Mouse (Mus musculus) MEL (cell line): ENCODE data around the gene Mrps35. TPM values are rescaled to one million over a fixed set of nuclear protein-coding genes. Genes with fewer than 3 reads are reported as not detected.
A peak's percentile ranks its signal among the peaks of the same experiment; 100 is the strongest.

Source experiments
- DNase-seq: peaks from one replicate; pipeline ENCODE4 v3.0.0; 2011; ENCODE audit warnings: low read depth, low spot score
- H3K27ac ChIP-seq: 2 replicates; pipeline ENCODE4 v1.5.1; 2012; ENCODE audit warnings: low read depth, mild to moderate bottlenecking, control low read depth, low read length, moderate library complexity; ENCODE audit not compliant: control insufficient read depth
- H3K27me3 ChIP-seq, 2 experiments: fragments of 150-350 bp in 1 of 2; sonication (generic) in 1 of 2; 2 replicates each; pipeline ENCODE4 v1.6.1; 2012; ENCODE audit warnings: low read length in 2 of 2, mild to moderate bottlenecking in 2 of 2, improper control_type of control experiment in 1 of 2, moderate library complexity in 1 of 2; ENCODE audit not compliant: insufficient read depth in 2 of 2, control insufficient read depth in 1 of 2
- H3K36me3 ChIP-seq, 2 experiments: 2 replicates each; pipeline ENCODE4 v1.6.1; 2012 to 2014; ENCODE audit warnings: low read length in 2 of 2, improper control_type of control experiment in 1 of 2, inconsistent platforms in 1 of 2, mild to moderate bottlenecking in 1 of 2; ENCODE audit not compliant: insufficient read depth in 2 of 2, control insufficient read depth in 1 of 2
- H3K4me1 ChIP-seq, 2 experiments: fragments of 150-350 bp in 1 of 2; sonication (generic) in 1 of 2; 2 replicates each; pipeline ENCODE4 v1.6.1; 2012; ENCODE audit warnings: low read length in 2 of 2, improper control_type of control experiment in 1 of 2, mild to moderate bottlenecking in 1 of 2; ENCODE audit not compliant: insufficient read depth in 2 of 2, control insufficient read depth in 1 of 2
- H3K4me3 ChIP-seq, 2 experiments: fragments of 150-350 bp in 1 of 2; sonication (generic) in 1 of 2; 2 replicates each; pipeline ENCODE4 v1.5.1; 2012; ENCODE audit warnings: low read depth in 2 of 2, low read length in 2 of 2, mild to moderate bottlenecking in 2 of 2, moderate library complexity in 2 of 2, control low read depth in 1 of 2, improper control_type of control experiment in 1 of 2; ENCODE audit not compliant: control insufficient read depth in 1 of 2, insufficient read depth in 1 of 2
- H3K79me2 ChIP-seq: 2 replicates; pipeline ENCODE4 v1.6.1; 2012; ENCODE audit warnings: mild to moderate bottlenecking, low read length, moderate library complexity; ENCODE audit not compliant: control insufficient read depth, poor library complexity, insufficient read depth
- H3K9ac ChIP-seq: 2 replicates; pipeline ENCODE4 v1.6.1; 2012; ENCODE audit warnings: low read depth, mild to moderate bottlenecking, control low read depth, low read length, moderate library complexity; ENCODE audit not compliant: control insufficient read depth, poor library complexity, severe bottlenecking
- H3K9me3 ChIP-seq: fragments of 150-350 bp; sonication (generic); replicated peaks from 2 replicates; pipeline ENCODE4 v1.6.1; 2012; ENCODE audit warnings: mild to moderate bottlenecking, low read length, improper control_type of control experiment, moderate library complexity; ENCODE audit not compliant: insufficient read depth
- CTCF ChIP-seq, 3 experiments: IDR thresholded peaks in 2 of 3; conservative IDR thresholded peaks in 1 of 3; 2 replicates each; pipeline ENCODE4 v1.5.1; 2011 to 2012; ENCODE audit warnings: low read length in 3 of 3, low read depth in 2 of 3, mild to moderate bottlenecking in 2 of 3, improper control_type of control experiment in 1 of 3, inconsistent platforms in 1 of 3, mixed read lengths in 1 of 3, moderate library complexity in 1 of 3; ENCODE audit not compliant: control insufficient read depth in 1 of 3, insufficient read depth in 1 of 3, poor library complexity in 1 of 3, severe bottlenecking in 1 of 3
- GATA1 ChIP-seq: IDR thresholded peaks from 2 replicates; pipeline ENCODE4 v1.6.1; 2011; ENCODE audit warnings: low read depth, low read length, improper control_type of control experiment
- MAX ChIP-seq: IDR thresholded peaks from 2 replicates; pipeline ENCODE4 v1.6.1; 2011; ENCODE audit warnings: low read length, improper control_type of control experiment
- MAZ ChIP-seq: IDR thresholded peaks from 2 replicates; pipeline ENCODE4 v1.6.1; 2012; ENCODE audit warnings: low read depth, mild to moderate bottlenecking, inconsistent platforms, low read length, improper control_type of control experiment
- MEF2A ChIP-seq: IDR thresholded peaks from 2 replicates; pipeline ENCODE4 v1.6.1; 2014; ENCODE audit warnings: low read depth, mild to moderate bottlenecking, inconsistent platforms, low read length, improper control_type of control experiment; ENCODE audit not compliant: poor library complexity, insufficient replicate concordance, severe bottlenecking; ENCODE audit errors: extremely low read depth
- MXI1 ChIP-seq: IDR thresholded peaks from 2 replicates; pipeline ENCODE4 v1.6.1; 2011; ENCODE audit warnings: mild to moderate bottlenecking, low read depth, low read length, improper control_type of control experiment
- MYC ChIP-seq: IDR thresholded peaks from 2 replicates; pipeline ENCODE4 v1.6.1; 2011; ENCODE audit warnings: low read depth, mild to moderate bottlenecking, low read length, improper control_type of control experiment, moderate library complexity
- NRF1 ChIP-seq: IDR thresholded peaks from 2 replicates; pipeline ENCODE4 v1.6.1; 2014; ENCODE audit warnings: low read depth, mild to moderate bottlenecking, inconsistent platforms, low read length, improper control_type of control experiment, moderate library complexity; ENCODE audit not compliant: poor library complexity, insufficient read depth, severe bottlenecking
- TBP ChIP-seq: IDR thresholded peaks from 2 replicates; pipeline ENCODE4 v1.8.0; 2011; ENCODE audit warnings: low read depth, low read length, improper control_type of control experiment
- USF1 ChIP-seq: IDR thresholded peaks from 2 replicates; pipeline ENCODE4 v1.6.1; 2014; ENCODE audit warnings: low read depth, mild to moderate bottlenecking, inconsistent platforms, low read length, improper control_type of control experiment, moderate library complexity
- ZMIZ1 ChIP-seq: IDR thresholded peaks from 2 replicates; pipeline ENCODE4 v1.6.1; 2012; ENCODE audit warnings: low read depth, mild to moderate bottlenecking, inconsistent platforms, low read length, improper control_type of control experiment, moderate library complexity
- ZNF384 ChIP-seq: IDR thresholded peaks from 2 replicates; pipeline ENCODE4 v1.6.1; 2012; ENCODE audit warnings: low read depth, mild to moderate bottlenecking, inconsistent platforms, low read length, improper control_type of control experiment
- polyA plus RNA-seq, 2 experiments: library from polyadenylated mRNA; stranded (reverse) in 1 of 2; unstranded in 1 of 2; fragments of >175 nt in 1 of 2; fragments of >200 nt in 1 of 2; gene quantifications; 2 replicates each; pipeline versions ENCODE4 v1.2.1 to v1.2.4; 2012; ENCODE audit warnings: low replicate concordance in 2 of 2, low read depth in 1 of 2; ENCODE audit not compliant: insufficient read length in 2 of 2, insufficient read depth in 1 of 2, missing spikeins in 1 of 2
- total RNA-seq: library from RNA; depleted of rRNA; stranded (reverse); fragments of 300-350 nt; gene quantifications from 2 replicates; pipeline ENCODE4 v1.2.3, GENCODE M21; 2012

Mrps35 gene
- total and polyA plus RNA-seq, 3 experiments = 99.0 to 148 TPM; not detected in 1

DNA sequence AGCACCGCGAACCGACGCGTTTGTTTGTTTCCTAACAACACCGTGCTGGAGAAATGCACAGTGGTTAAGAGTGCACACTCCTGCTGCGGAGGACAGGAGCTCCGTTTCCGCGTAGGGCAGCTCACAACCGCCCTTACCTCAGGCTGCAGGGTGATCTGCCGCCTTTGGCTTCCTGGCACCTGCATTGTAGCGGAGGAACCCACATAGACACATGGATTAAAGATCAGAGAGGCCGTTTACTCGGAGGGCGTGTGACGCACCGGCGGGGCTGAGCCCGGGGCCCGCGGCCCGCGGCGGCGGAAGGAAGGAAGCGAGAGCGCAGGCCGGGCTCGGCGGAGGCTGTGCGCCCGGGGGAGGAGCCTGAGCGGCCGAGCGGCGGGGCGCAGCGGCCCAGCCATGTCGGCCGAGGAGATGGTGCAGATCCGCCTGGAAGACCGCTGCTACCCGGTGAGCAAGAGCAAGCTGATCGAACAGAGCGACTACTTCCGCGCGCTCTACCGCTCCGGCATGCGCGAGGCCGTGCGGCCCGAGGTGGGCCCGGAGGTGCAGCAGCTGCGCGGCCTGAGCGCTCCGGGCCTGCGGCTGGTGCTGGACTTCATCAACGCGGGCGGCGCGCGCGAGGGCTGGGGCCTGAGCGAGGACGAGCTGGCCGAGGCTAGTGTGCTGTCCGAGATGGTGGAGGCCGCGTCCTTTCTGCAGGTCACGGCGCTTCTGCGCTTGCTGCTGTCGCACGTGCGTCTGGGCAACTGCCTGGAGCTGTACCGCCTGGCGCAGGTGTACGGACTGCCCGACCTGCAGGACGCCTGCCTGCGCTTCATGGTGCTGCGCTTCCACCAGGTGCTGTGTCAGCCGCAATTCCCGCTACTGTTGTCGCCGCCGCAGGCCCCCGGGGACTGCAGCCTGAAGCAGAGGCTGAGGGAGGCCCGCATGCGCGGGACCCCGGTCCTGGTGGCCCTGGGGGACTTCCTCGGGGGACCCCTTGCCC, 48.9 kb downstream of the Mrps35 start, which contains the start of gene Klhl42 (continued):
- TF ChIP-seq USF1 (0 out of 2 replicates have a peak, but pooled peaks have one; percentile 22), MAZ (0 out of 2 replicates have a peak, but pooled peaks have one; percentile 61), TBP (peak; percentile 34; the same call in 1 of the 2 replicates), MAX (peak; percentile 77), MYC (peak; percentile 44; the same call in 1 of the 2 replicates), GATA1 (no peak), ZMIZ1 (peak; percentile 59)

DNA sequence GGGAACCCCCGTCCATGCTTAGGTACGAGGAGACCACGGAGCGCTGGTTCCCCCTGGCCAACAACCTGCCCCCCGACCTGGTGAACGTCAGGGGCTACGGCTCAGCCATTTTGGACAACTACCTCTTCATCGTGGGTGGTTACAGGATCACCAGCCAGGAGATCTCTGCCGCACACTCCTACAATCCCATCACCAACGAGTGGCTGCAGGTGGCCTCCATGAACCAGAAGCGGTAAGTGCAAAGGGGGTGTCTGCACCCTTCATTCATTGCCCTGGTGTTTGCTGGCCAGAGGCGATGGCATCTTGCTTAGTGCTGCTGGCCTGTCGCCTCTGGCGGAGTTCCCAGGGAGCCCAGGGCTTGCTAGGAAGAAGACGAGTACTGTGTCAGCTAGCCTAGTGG, 49.6 kb downstream of the Mrps35 start:
- no peaks in the 10 kb centered on the region for H3K9me3 ChIP-seq
- DNase-seq = peak; percentile 67

DNA sequence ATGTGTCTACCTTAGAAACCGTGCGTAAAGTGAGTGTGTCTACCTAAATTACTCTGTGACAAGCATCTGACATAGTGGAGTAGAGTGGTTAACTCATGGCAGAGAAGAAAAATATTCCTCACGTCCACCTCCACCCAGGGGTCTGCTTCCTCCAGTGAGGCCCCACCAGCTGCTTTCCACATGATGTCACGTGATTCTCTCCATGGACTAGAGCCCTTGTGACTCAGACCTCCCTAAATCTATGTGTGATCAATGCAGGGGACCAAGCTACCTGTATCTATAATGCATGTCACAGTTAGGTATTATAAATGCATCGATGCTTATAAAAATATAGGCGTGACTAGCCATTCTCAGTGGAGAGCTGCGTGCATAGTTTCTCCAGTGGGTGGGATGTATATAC, 52.2 kb downstream of the Mrps35 start:
- Histone ChIP-seq H3K4me3 (no peak overlapping the region; a peak in 1 of 4 replicates), H3K9me3 (no peaks in the 10 kb centered on the region), H3K27ac (no peak overlapping the region), H3K4me1 (peaks cover 5 to 22% of the 10 kb centered on the region in 2 experiments; a peak in 3 of 4 replicates), H3K79me2 (peaks cover 55% of the 10 kb centered on the region), H3K27me3 (no peaks in the 10 kb centered on the region), H3K9ac (no peak overlapping the region), H3K36me3 (peaks cover 12 to 20% of the 10 kb centered on the region in 2 experiments)
- no peak for TF ChIP-seq MXI1
- no peak for TF ChIP-seq CTCF (IDR thresholded peaks at IDR 0.05 in 2 of 3, conservative IDR thresholded peaks at IDR 0.05 in 1 of 3; ENCODE audit: control insufficient read depth in 1 of 3, insufficient read depth in 1 of 3, low read depth in 2 of 3, low read length in 3 of 3, poor library complexity in 1 of 3, severe bottlenecking in 1 of 3)
- no peak for DNase-seq

More for the DNA sequence above, 49.6 kb downstream of the Mrps35 start:
- Histone ChIP-seq H3K9ac (peak overlapping the region; percentile 90), H3K36me3 (peaks cover 10 to 22% of the 10 kb centered on the region in 2 experiments), H3K27me3 (no peaks in the 10 kb centered on the region), H3K27ac (peak overlapping the region; percentile 60), H3K79me2 (peaks cover 44% of the 10 kb centered on the region), H3K4me1 (peaks cover 7 to 22% of the 10 kb centered on the region in 2 experiments; a peak in 3 of 4 replicates), H3K4me3 (peak overlapping the region; percentile 69 to 77)
- TF ChIP-seq MXI1 (no peak), MYC (peak; percentile 10; the same call in 1 of the 2 replicates)

DNA sequence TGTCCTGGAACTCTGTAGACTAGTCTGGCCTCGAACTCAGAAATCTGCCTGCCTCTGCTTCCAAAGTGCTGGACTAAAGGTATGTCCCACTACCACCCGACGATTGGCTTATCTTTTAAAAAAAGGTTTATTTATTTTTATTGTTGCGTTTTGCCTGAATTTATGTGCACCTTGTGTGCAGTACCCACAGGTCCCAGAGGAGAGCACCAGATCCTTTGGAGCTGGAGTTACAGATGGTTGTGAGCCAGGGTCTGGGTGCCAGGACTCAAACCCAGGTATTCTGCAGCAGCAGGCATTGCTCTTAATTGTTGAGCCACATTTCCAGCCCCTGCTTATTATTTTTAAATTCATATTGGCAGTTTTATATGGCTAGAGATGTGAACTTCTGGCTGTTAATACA, 53.5 kb downstream of the Mrps35 start:
- peaks cover 14 to 20% of the 10 kb centered on the region in 2 experiments for H3K36me3 ChIP-seq
- no peak for TF ChIP-seq GATA1
- no peak for TF ChIP-seq MEF2A
- no peak for TF ChIP-seq NRF1
- 0 out of 6 replicates have a peak, but pooled peaks of 1 of the 3 experiments have one; percentile 8 for TF ChIP-seq CTCF (IDR thresholded peaks at IDR 0.05 in 2 of 3, conservative IDR thresholded peaks at IDR 0.05 in 1 of 3; ENCODE audit: control insufficient read depth in 1 of 3, insufficient read depth in 1 of 3, low read depth in 2 of 3, low read length in 3 of 3, poor library complexity in 1 of 3, severe bottlenecking in 1 of 3)
- no peak for TF ChIP-seq ZNF384
- H3K27me3 ChIP-seq = no peaks in the 10 kb centered on the region
- H3K79me2 ChIP-seq = peaks cover 56% of the 10 kb centered on the region
- no peak overlapping the region for H3K4me3 ChIP-seq
- H3K9me3 ChIP-seq = no peaks in the 10 kb centered on the region
- H3K27ac ChIP-seq = no peak overlapping the region
- H3K9ac ChIP-seq = no peak overlapping the region
- DNase-seq = no peak
- H3K4me1 ChIP-seq = peaks cover 5 to 18% of the 10 kb centered on the region in 2 experiments; a peak in 3 of 4 replicates
